ENCODE assay signal across 7 mouse cellular contexts in the genomic region with DNA sequence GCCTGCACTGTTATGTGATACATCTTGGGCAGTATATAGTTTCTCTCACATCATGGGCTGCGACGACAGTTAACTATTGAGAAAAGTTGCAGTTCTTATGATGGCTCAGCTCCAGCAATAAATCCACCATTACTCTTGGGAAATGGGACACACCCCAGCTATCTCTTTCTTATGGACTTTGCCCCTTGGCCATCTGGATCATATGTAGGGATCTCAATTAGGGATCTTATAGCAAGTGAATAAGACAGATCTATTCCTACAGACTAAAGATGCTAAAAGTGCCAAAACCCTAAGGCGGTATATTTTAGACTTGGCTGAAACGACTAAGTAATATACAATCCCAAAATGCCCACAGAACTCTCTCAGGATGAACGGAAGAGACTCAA. TPM values are rescaled to one million over a fixed set of nuclear protein-coding genes. Genes with fewer than 3 reads are reported as not detected.
DNase-seq lines count a peak whose midpoint lies in the region; ATAC-seq and TF ChIP-seq lines count a peak whose summit lies in the region.

No protein-coding gene starts in this region.

- no peak for DNase-seq in liver, adult 2 months (ENCODE audit: extremely low read depth, low read depth, low spot score)
- no peak for DNase-seq in liver
- DNase-seq in midbrain, embryonic 14.5 days, result no peak
- no peak for DNase-seq in cerebellum, adult 11-12 months

- no peaks in the 10 kb centered on the region for H3K36me3 ChIP-seq in liver, adult 2 months (ENCODE audit: control insufficient read depth, insufficient read depth, low read length)
- no peaks in the 10 kb centered on the region for H3K36me3 ChIP-seq in embryonic facial prominence, embryonic 15.5 days
- H3K36me3 ChIP-seq in hindbrain, embryonic 15.5 days, result no peaks in the 10 kb centered on the region
- H3K36me3 ChIP-seq in midbrain, embryonic 14.5 days (ENCODE audit: control insufficient read depth, insufficient read depth, low read length), result no peaks in the 10 kb centered on the region

- no peak overlapping the region for H3K9ac ChIP-seq in liver, adult 2 months (ENCODE audit: low read depth, low read length)
- H3K9ac ChIP-seq in embryonic facial prominence, embryonic 15.5 days, result no peak overlapping the region
- H3K9ac ChIP-seq in hindbrain, embryonic 15.5 days, result peak overlapping the region; percentile 22; the same call in 1 of the 2 replicates
- H3K9ac ChIP-seq in midbrain, embryonic 14.5 days (replicated peaks; ENCODE audit: low read length), result no peak overlapping the region; the same call in 1 of the 2 replicates

- no peak for TF ChIP-seq CTCF in liver, adult 2 months (IDR thresholded peaks at IDR 0.05; ENCODE audit: low read depth, low read length)

- no peak overlapping the region for H3K27ac ChIP-seq in liver, adult 2 months (replicated peaks; ENCODE audit: insufficient read depth, low read depth, low read length)
- 0 out of 2 replicates have a peak overlapping the region, but pooled peaks have one; percentile 44 for H3K27ac ChIP-seq in embryonic facial prominence, embryonic 15.5 days (replicated peaks)
- no peak overlapping the region for H3K27ac ChIP-seq in hindbrain, embryonic 15.5 days (replicated peaks)
- H3K27ac ChIP-seq in midbrain, embryonic 14.5 days (replicated peaks; ENCODE audit: low read depth, low read length), result no peak overlapping the region

- H3K27me3 ChIP-seq in liver, adult 2 months (ENCODE audit: control insufficient read depth, insufficient read depth, low read length), result no peaks in the 10 kb centered on the region
- H3K27me3 ChIP-seq in embryonic facial prominence, embryonic 15.5 days, result no peaks in the 10 kb centered on the region
- no peaks in the 10 kb centered on the region for H3K27me3 ChIP-seq in hindbrain, embryonic 15.5 days
- H3K27me3 ChIP-seq in midbrain, embryonic 14.5 days (ENCODE audit: control insufficient read depth, insufficient read depth, low read length), result no peaks in the 10 kb centered on the region

- no peaks in the 10 kb centered on the region for H3K4me1 ChIP-seq in liver, adult 2 months (ENCODE audit: control insufficient read depth, insufficient read depth, low read length)
- H3K4me1 ChIP-seq in embryonic facial prominence, embryonic 15.5 days, result no peaks in the 10 kb centered on the region
- H3K4me1 ChIP-seq in hindbrain, embryonic 15.5 days (replicated peaks), result 0 out of 2 replicates have a peak, but pooled peaks cover 7% of the 10 kb centered on the region
- no peaks in the 10 kb centered on the region for H3K4me1 ChIP-seq in midbrain, embryonic 14.5 days (ENCODE audit: control insufficient read depth, insufficient read depth, low read length)

- peak overlapping the region; percentile 50; the same call in 1 of the 2 replicates for H3K4me3 ChIP-seq in liver, adult 2 months (ENCODE audit: insufficient read depth, low read depth, low read length)
- H3K4me3 ChIP-seq in embryonic facial prominence, embryonic 15.5 days (replicated peaks), result peak overlapping the region; percentile 59
- peak overlapping the region; percentile 69 for H3K4me3 ChIP-seq in hindbrain, embryonic 15.5 days
- peak overlapping the region; percentile 51 for H3K4me3 ChIP-seq in midbrain, embryonic 14.5 days (replicated peaks; ENCODE audit: low read depth, low read length)

- H3K79me2 ChIP-seq in liver, adult 2 months (ENCODE audit: control insufficient read depth, insufficient read depth, low read length), result no peaks in the 10 kb centered on the region

- ATAC-seq in embryonic facial prominence, embryonic 15.5 days (ENCODE audit: insufficient number of reproducible peaks, low FRiP score, low TSS enrichment, low read depth), result no peak
- peak; percentile 40 for ATAC-seq in hindbrain, embryonic 15.5 days (ENCODE audit: low FRiP score, low read depth)
- peak; percentile 5; the same call in 1 of the 2 replicates for ATAC-seq in midbrain, embryonic 14.5 days (ENCODE audit: low FRiP score, low TSS enrichment)
- no peak for ATAC-seq in megakaryocyte progenitor cell, adult 5-6 weeks (replicated peaks; ENCODE audit: poor library complexity)

- no peaks in the 10 kb centered on the region for H3K9me3 ChIP-seq in embryonic facial prominence, embryonic 15.5 days (replicated peaks)
- H3K9me3 ChIP-seq in hindbrain, embryonic 15.5 days, result no peaks in the 10 kb centered on the region
- H3K9me3 ChIP-seq in midbrain, embryonic 14.5 days (ENCODE audit: control insufficient read depth, low read length), result no peaks in the 10 kb centered on the region

- 6% methylated on average over 5 of the region's 5 CpGs for WGBS in liver, adult 2 months
- WGBS in embryonic facial prominence, embryonic 15.5 days, result 12% methylated on average over 5 of the region's 5 CpGs
- 21% methylated on average over 5 of the region's 5 CpGs for WGBS in hindbrain, embryonic 15.5 days
- WGBS in midbrain, embryonic 14.5 days, result 16% methylated on average over 5 of the region's 5 CpGs

- no peak for TF ChIP-seq POLR2A in liver, adult 2 months (IDR thresholded peaks at IDR 0.05; ENCODE audit: extremely low read depth, insufficient read depth, low read length)

- H3K4me2 ChIP-seq in embryonic facial prominence, embryonic 15.5 days (replicated peaks), result peak overlapping the region; percentile 44
- H3K4me2 ChIP-seq in hindbrain, embryonic 15.5 days, result peak overlapping the region; percentile 57
- H3K4me2 ChIP-seq in midbrain, embryonic 14.5 days (ENCODE audit: low read length), result peak overlapping the region; percentile 52

RNA-seq across cellular contexts. Expression of a gene that starts 0.5 kb away (rescaled TPM):
- total RNA-seq in liver, adult 2 months (2014; rRNA removed), result 2.2 and 2.9 TPM in 2 replicates
- polyA plus RNA-seq in liver, adult 2 months (2012; rRNA removed), result 0.56 and 0.57 TPM in 2 replicates
- polyA plus RNA-seq in embryonic facial prominence, embryonic 15.5 days (2015; fragmentation: Nextera tagmentation; extraction: Ambion mirVana), result 13.8 and 16.0 TPM in 2 replicates
- polyA plus RNA-seq in hindbrain, embryonic 15.5 days (2015; fragmentation: Nextera tagmentation; extraction: Ambion mirVana), result 16.3 and 18.5 TPM in 2 replicates
- polyA plus RNA-seq in midbrain, embryonic 14.5 days (2014; fragmentation: Nextera tagmentation; extraction: Ambion mirVana), result 12.6 and 17.0 TPM in 2 replicates
- total RNA-seq in megakaryocyte progenitor cell, adult 5-6 weeks (2015), result 11.8 and 14.5 TPM in 2 replicates
- 8.9 and 10.9 TPM in 2 replicates for total RNA-seq in megakaryocyte progenitor cell, adult 5-6 weeks (2017)

Comparison
In these comparisons a context has a peak if more than half of its experiments do, and no peak if none do; other contexts are left out.
1. ATAC-seq: peak in hindbrain, embryonic 15.5 days (single experiment) and midbrain, embryonic 14.5 days (single experiment); none in embryonic facial prominence, embryonic 15.5 days (single experiment) and megakaryocyte progenitor cell, adult 5-6 weeks (single experiment).
2. Peak in every context shown above with its lines, with median percentiles within 50 percentile points of each other: H3K4me3 ChIP-seq and H3K4me2 ChIP-seq.